Mouse (Mus musculus) kidney, adult 2 months (tissue): ENCODE measurements at regions not wholly inside any gene's neighbourhood (a gene's known extent, or its start where the extent isn't known, plus 50 kb on each side); places are given as distances from the start of the nearest gene placed in this dataset.

ENCODE experiments used
- DNase-seq: peaks from one replicate; pipeline ENCODE4 v3.0.0; 2021
- H3K27ac ChIP-seq: fragments of 200-500 bp; 2 replicates; pipeline ENCODE4 v1.5.1; 2012; ENCODE audit warnings: low read depth, low read length, control low read depth, inconsistent platforms; ENCODE audit not compliant: insufficient read depth
- H3K27me3 ChIP-seq: fragments of 200-500 bp; replicated peaks from 2 replicates; pipeline ENCODE4 v1.6.1; 2012; ENCODE audit warnings: mild to moderate bottlenecking, moderate library complexity, low read length, inconsistent platforms; ENCODE audit not compliant: control insufficient read depth, insufficient read depth
- H3K36me3 ChIP-seq: fragments of 200-500 bp; 2 replicates; pipeline ENCODE4 v1.6.1; 2012; ENCODE audit warnings: mild to moderate bottlenecking, moderate library complexity, low read length, inconsistent platforms; ENCODE audit not compliant: control insufficient read depth, insufficient read depth
- H3K4me1 ChIP-seq: fragments of 200-500 bp; 2 replicates; pipeline ENCODE4 v1.6.1; 2011; ENCODE audit warnings: low read length; ENCODE audit not compliant: control insufficient read depth, insufficient read depth
- H3K4me3 ChIP-seq: fragments of 200-500 bp; 2 replicates; pipeline ENCODE4 v1.5.1; 2011; ENCODE audit warnings: mild to moderate bottlenecking, low read depth, low read length, control low read depth; ENCODE audit not compliant: insufficient read depth
- CTCF ChIP-seq: fragments of 200-500 bp; conservative IDR thresholded peaks from 2 replicates; pipeline ENCODE4 v1.5.1; 2011; ENCODE audit warnings: low read depth, mild to moderate bottlenecking, control low read depth, low read length, moderate library complexity, mixed read lengths; ENCODE audit not compliant: insufficient read depth, insufficient read length
- POLR2A ChIP-seq: fragments of 200-500 bp; IDR thresholded peaks from one replicate; pipeline ENCODE4 v1.6.1; 2011; ENCODE audit warnings: low read depth, low read length, control low read depth
- WGBS: fragments of 180-500 bp; shearing (Covaris S2); methylation state at CpG from one replicate; pipeline ENCODE4 v1.1.7; 2018; 5-methylcytosine and 5-hydroxymethylcytosine counted together

DNA sequence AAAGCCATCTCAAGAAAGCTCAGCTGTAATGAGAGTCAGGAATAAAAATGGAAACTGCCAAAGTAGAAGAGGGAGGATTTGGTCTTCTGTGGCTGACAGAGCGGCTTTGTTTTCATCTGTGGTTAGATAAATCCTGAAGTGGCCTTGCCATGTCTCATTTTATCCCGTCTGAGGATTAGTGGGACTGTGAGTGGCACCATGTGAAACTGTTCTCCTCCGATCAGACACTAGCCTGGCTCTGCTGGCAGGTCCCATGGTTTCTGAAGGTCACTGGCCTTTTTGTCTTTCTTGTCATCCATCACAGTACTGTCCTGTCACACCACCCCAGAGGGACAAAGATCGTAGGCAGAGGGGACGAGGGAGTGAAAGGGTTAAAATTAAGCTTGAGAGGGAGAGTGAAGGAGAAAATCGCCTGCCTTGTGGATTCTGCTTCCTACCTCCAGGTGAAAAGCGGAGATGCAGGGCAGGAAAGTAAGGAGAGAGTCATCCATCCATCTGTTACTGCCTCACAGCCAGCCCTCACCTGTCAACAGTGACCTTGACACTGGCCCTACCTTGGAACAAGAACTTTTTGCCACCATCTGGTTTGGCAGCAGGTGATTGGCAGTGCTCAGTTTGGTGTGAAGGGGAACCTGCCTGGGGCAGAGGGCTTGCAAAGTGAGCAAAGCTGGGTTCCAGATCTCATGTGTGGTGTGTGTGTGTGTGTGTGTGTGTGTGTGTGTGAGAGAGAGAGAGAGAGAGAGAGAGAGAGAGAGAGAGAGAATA lies 63.2 kb upstream of the Glce start:
- DNase-seq: no peak
- H3K4me1 ChIP-seq: no peaks in the 10 kb centered on the region
- no peaks in the 10 kb centered on the region for H3K36me3 ChIP-seq
- H3K27ac ChIP-seq: no peak overlapping the region
- 63% methylated on average over 7 of the region's 7 CpGs for WGBS
- no peak overlapping the region for H3K4me3 ChIP-seq
- no peak for TF ChIP-seq CTCF
- no peak for TF ChIP-seq POLR2A
- no peaks in the 10 kb centered on the region for H3K27me3 ChIP-seq

DNA sequence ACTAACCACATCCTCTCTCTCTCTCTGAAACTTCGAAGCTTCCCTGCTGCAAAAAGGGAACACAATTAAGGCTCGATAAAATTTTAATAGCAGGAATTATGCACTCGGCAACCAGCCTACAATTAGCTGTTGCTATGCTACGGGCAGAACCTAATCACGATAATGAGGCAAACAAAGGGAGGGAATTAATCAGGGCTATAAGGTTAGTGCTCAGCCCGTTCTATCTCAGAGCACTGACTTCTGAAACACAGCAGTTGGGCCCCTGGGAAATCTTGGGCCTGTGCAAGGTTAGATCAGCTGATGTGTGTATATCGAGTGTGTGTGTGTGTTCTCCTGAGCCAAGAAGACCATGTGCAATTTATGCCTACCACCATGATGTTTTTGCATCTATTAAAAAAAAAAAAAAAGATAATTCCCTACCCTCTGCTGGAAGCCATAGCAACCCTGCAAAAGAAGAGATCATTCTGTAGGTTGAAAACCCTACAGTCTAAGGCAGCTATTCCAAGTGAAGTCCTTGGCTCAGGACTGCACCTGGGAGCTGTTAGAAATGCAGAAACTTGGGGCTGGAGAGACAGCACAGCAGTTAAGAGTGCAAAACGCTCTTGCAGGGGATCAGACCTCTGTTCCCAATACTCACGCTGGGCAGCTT lies 58.9 kb upstream of the Glce start:
- no peaks in the 10 kb centered on the region for H3K27me3 ChIP-seq
- no peak overlapping the region for H3K27ac ChIP-seq
- H3K36me3 ChIP-seq: no peaks in the 10 kb centered on the region
- 55% methylated on average over 9 of the region's 9 CpGs for WGBS
- H3K4me3 ChIP-seq: no peak overlapping the region
- no peak for TF ChIP-seq POLR2A
- TF ChIP-seq CTCF: no peak
- no peaks in the 10 kb centered on the region for H3K4me1 ChIP-seq
- DNase-seq: peak; percentile 7

DNA sequence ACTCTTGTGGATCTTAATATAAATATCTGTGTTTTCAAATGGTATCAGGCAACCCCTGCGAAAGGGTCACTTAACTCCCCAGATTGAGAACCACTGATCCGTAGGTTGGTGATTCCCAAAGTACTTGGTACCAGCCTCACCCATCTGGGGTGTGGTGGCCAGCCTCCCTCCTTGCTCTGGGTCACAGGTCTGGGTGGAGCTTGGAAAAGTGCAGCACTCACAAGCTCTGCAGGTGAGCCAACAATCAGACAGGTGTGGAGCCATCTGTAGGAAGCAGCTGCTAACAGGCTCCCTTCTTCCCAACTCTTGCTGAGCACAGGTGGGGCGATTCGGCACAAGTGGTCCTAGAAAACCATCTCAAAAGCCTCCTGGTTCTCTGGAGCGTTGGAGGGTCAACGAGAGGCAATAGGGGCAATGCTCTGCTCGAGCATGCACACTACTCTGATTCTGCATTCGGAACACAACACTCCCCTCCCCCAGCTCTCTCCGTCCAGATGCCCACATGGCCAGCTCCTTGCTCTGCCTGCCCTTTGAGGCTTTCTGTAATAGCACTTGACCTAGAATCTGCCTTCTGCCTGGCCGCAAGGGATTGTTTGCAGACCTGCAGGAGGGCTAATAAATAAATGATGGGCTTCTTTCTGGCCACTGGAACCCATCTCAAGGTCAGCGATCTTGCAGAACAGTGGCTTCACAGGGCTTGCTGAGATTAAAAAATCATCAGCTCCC lies 58.2 kb upstream of the Glce start:
- Histone ChIP-seq H3K27ac (no peak overlapping the region), H3K4me1 (no peaks in the 10 kb centered on the region), H3K27me3 (no peaks in the 10 kb centered on the region), H3K4me3 (no peak overlapping the region), H3K36me3 (no peaks in the 10 kb centered on the region)
- WGBS: 56% methylated on average over 11 of the region's 11 CpGs
- TF ChIP-seq CTCF (no peak), POLR2A (no peak)
- no peak for DNase-seq

DNA sequence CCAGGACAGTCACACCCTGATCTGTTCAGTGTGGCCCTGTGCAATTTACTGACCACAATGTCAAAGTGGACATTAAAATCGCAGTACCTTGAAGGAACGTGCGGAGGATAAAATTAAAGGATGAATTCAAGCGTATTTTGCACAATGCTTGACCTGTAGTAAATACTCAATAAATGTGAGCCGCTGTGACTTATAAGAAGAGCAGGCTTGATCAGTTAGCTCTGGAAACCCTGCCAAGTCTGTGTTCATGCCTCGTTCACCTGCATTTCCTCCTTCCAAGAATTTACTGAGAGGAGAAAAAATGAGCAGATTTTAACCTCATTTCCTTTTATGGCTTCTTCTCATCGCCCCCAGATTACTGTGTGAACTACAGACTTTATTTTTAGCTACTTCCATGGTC lies 52.2 kb upstream of the Glce start:
- Histone ChIP-seq H3K4me3 (no peak overlapping the region), H3K36me3 (no peaks in the 10 kb centered on the region), H3K27me3 (no peaks in the 10 kb centered on the region), H3K27ac (no peak overlapping the region), H3K4me1 (no peaks in the 10 kb centered on the region)
- WGBS: 43% methylated on average over 7 of the region's 7 CpGs
- peak; percentile 6 for DNase-seq
- no peak for TF ChIP-seq POLR2A
- no peak for TF ChIP-seq CTCF
